14 mouse cellular contexts compared by ENCODE assay signal in genomic region chr12:99609643-99610042, GRCm38 (mm10). TPM values are rescaled to one million over a fixed set of nuclear protein-coding genes. Genes with fewer than 3 reads are reported as not detected.
A peak's percentile ranks its signal among the peaks of the same experiment; 100 is the strongest.
DNase-seq lines count a peak whose midpoint lies in the region; TF ChIP-seq lines count a peak whose summit lies in the region.
"Had no signal": no experiment of that assay in that cellular context is flagged by ENCODE, and none has a peak within 500 bp of the region (broad histone marks: within the 10 kb centered on the region; RNA-seq: fewer than 3 reads in every experiment).

No protein-coding gene starts in this region.

- peak; percentile 64 to 77 for DNase-seq in adrenal gland, adult (ENCODE audit: inconsistent age in 2 of 2, low spot score in 1 of 2)
- no peak for DNase-seq in adrenal gland, postnatal 4 days (ENCODE audit: low spot score in 2 of 2)
- peak; percentile 48 for DNase-seq in CH12.LX (ENCODE audit: extremely low read depth)
- DNase-seq in heart, adult 8-10 months (ENCODE audit: low spot score), result peak; percentile 70
- peak; percentile 45 to 59 for DNase-seq in heart, postnatal 14 days
- DNase-seq in hindbrain, embryonic 10.5 days (ENCODE audit: low spot score), result no peak
- no peak for DNase-seq in layer of hippocampus, postnatal 25 days (ENCODE audit: extremely low spot score in 1 of 2, low spot score in 1 of 2)
- DNase-seq in kidney, postnatal 14 days, result no peak
- DNase-seq: cerebellum, adult 2 months; embryo, embryonic 11 days; kidney, adult 9 months had no signal

- no peaks in the 10 kb centered on the region for H3K79me2 ChIP-seq in CH12.LX (replicated peaks; ENCODE audit: control insufficient read depth, extremely low read depth, insufficient read depth, poor library complexity, severe bottlenecking)

- TF ChIP-seq RAD21 in CH12.LX (IDR thresholded peaks at IDR 0.05; ENCODE audit: low read depth, low read length), result no peak; the same call in 1 of the 2 replicates

- H3K9ac ChIP-seq in CH12.LX (ENCODE audit: insufficient read depth, low read depth), result peak overlapping the region; percentile 81
- H3K9ac ChIP-seq: liver, embryonic 15.5 days had no signal

- in situ Hi-C loops in CH12.LX (cut with MboI; ENCODE audit: low pct_ligation_motif_present, low pct_unique_long_range_greater_than_20kb, low sequenced_read_pairs), result no loop called here

- peak overlapping the region; percentile 93 for H3K27ac ChIP-seq in CH12.LX (ENCODE audit: insufficient read depth, low read depth)
- no peak overlapping the region for H3K27ac ChIP-seq in hindbrain, embryonic 10.5 days
- H3K27ac ChIP-seq: layer of hippocampus, adult 2 months; liver, embryonic 15.5 days; midbrain, embryonic 10.5 days had no signal

- dilution Hi-C loops in CH12.LX (cut with MboI; ENCODE audit: extremely low pct_ligation_motif_present, extremely low pct_unique_long_range_greater_than_20kb, low sequenced_read_pairs), result no loop called here

- H3K27me3 ChIP-seq in CH12.LX (replicated peaks), result no peaks in the 10 kb centered on the region
- H3K27me3 ChIP-seq in hindbrain, embryonic 10.5 days (ENCODE audit: insufficient read depth, poor library complexity, severe bottlenecking), result no peaks in the 10 kb centered on the region
- H3K27me3 ChIP-seq: liver, embryonic 15.5 days had no signal

- peaks cover 19 to 46% of the 10 kb centered on the region in 2 experiments for H3K4me1 ChIP-seq in CH12.LX (ENCODE audit: control insufficient read depth in 1 of 2, insufficient read depth in 2 of 2)
- H3K4me1 ChIP-seq in hindbrain, embryonic 10.5 days (replicated peaks), result 0 out of 2 replicates have a peak, but pooled peaks cover 7% of the 10 kb centered on the region
- H3K4me1 ChIP-seq: liver, embryonic 15.5 days; midbrain, embryonic 10.5 days had no signal

- TF ChIP-seq POLR2A in CH12.LX (IDR thresholded peaks at IDR 0.05; ENCODE audit: low read depth, low read length), result no peak

- peaks cover 0 to 1% of the 10 kb centered on the region in 2 experiments for H3K36me3 ChIP-seq in CH12.LX (replicated peaks in 1 of 2; ENCODE audit: control insufficient read depth in 1 of 2, insufficient read depth in 1 of 2, low read length in 1 of 2)
- no peaks in the 10 kb centered on the region for H3K36me3 ChIP-seq in hindbrain, embryonic 10.5 days
- H3K36me3 ChIP-seq: liver, embryonic 15.5 days; midbrain, embryonic 10.5 days had no signal

- TF ChIP-seq CTCF in CH12.LX (conservative IDR thresholded peaks at IDR 0.05 in 1 of 2, IDR thresholded peaks at IDR 0.05 in 1 of 2; ENCODE audit: low read depth in 2 of 2, low read length in 2 of 2), result no peak

- no peak for TF ChIP-seq EP300 in CH12.LX (IDR thresholded peaks at IDR 0.05; ENCODE audit: low read length)

- intact Hi-C loops in heart, postnatal 14 days (cut with DNase I), result no loop called here

- H3K4me2 ChIP-seq in CH12.LX (ENCODE audit: insufficient read depth, low read depth, poor library complexity, severe bottlenecking), result peak overlapping the region; percentile 88
- H3K4me2 ChIP-seq: liver, embryonic 15.5 days had no signal

- H3K4me3 ChIP-seq in CH12.LX (replicated peaks in 1 of 3; ENCODE audit: low read depth in 2 of 3, low read length in 2 of 3, poor library complexity in 1 of 3), result peak overlapping the region; percentile 39 to 47 (median 39)
- no peak overlapping the region for H3K4me3 ChIP-seq in hindbrain, embryonic 10.5 days
- H3K4me3 ChIP-seq: layer of hippocampus, adult 2 months; liver, embryonic 15.5 days; midbrain, embryonic 10.5 days had no signal

- WGBS in hindbrain, embryonic 10.5 days, result 83% methylated on average over 5 of the region's 5 CpGs

- peaks cover 9% of the 10 kb centered on the region for H3K9me3 ChIP-seq in CH12.LX (replicated peaks; ENCODE audit: low read length)
- H3K9me3 ChIP-seq in hindbrain, embryonic 10.5 days, result no peaks in the 10 kb centered on the region
- H3K9me3 ChIP-seq: liver, embryonic 15.5 days; midbrain, embryonic 10.5 days had no signal

TF ChIP-seq in CH12.LX, 34 proteins besides CTCF, POLR2A, EP300 and RAD21:
- TF ChIP-seq ZKSCAN1 (IDR thresholded peaks at IDR 0.05; ENCODE audit: borderline replicate concordance, low read depth, low read length), result no peak
- TF ChIP-seq MAX (IDR thresholded peaks at IDR 0.05; ENCODE audit: low read length), result no peak
- TF ChIP-seq MEF2A (IDR thresholded peaks at IDR 0.05; ENCODE audit: borderline replicate concordance, low read depth, low read length), result peak; percentile 87
- no peak for TF ChIP-seq SIN3A (IDR thresholded peaks at IDR 0.05; ENCODE audit: low read length)
- TF ChIP-seq MYC (IDR thresholded peaks at IDR 0.05; ENCODE audit: low read depth, low read length), result no peak
- no peak for TF ChIP-seq POLR2AphosphoS2 (IDR thresholded peaks at IDR 0.05; ENCODE audit: low read depth, low read length)

RNA-seq across cellular contexts. Expression of gene Foxn3, which starts 46.3 kb away (rescaled TPM):
- total RNA-seq in adrenal gland, postnatal 4 days (2021), result 10 to 100 TPM; 95.0 to 97.1 TPM
- 21.1 and 26.8 TPM in 2 replicates for total RNA-seq in CH12.LX (2012; rRNA removed)
- total RNA-seq in CH12.LX (2014; rRNA removed), result 9.7 and 10.0 TPM in 2 replicates
- polyA plus RNA-seq in CH12.LX (2012; ENCODE audit: insufficient read length, low read depth), result 11.0 and 12.5 TPM in 2 replicates
- total RNA-seq in heart, adult 8-10 months (2022), result 100 to 1,000 TPM in 3 of 4 experiments, 10 to 100 TPM in 1; 98.7 to 128 (median 104) TPM
- total RNA-seq in heart, postnatal 14 days (2021), result 100 to 1,000 TPM; 126 to 142 TPM
- polyA plus RNA-seq in hindbrain, embryonic 10.5 days (2016; fragmentation: Nextera tagmentation; extraction: Ambion mirVana), result 56.3 and 63.8 TPM in 2 replicates
- total RNA-seq in layer of hippocampus, postnatal 25 days (2021), result 10 to 100 TPM; 50.0 to 56.6 TPM

Comparison
In these comparisons a context has a peak if more than half of its experiments do, and no peak if none do; other contexts are left out.
1. DNase-seq: peak in adrenal gland, adult (2 of 2), CH12.LX (single experiment), heart, adult 8-10 months (single experiment) and heart, postnatal 14 days (2 of 2); none in adrenal gland, postnatal 4 days (0 of 2), hindbrain, embryonic 10.5 days (single experiment), layer of hippocampus, postnatal 25 days (0 of 2) and kidney, postnatal 14 days (single experiment).